Comparison of ENCODE assay signal across 8 mouse cellular contexts in genomic region chr16:91512161-91512787, GRCm38 (mm10). TPM values are rescaled to one million over a fixed set of nuclear protein-coding genes. Genes with fewer than 3 reads are reported as not detected.
DNase-seq lines count a peak whose midpoint lies in the region; ATAC-seq and TF ChIP-seq lines count a peak whose summit lies in the region.

No protein-coding gene starts in this region.

- 0 out of 2 replicates have a peak, but pooled peaks cover 3% of the 10 kb centered on the region for H3K36me3 ChIP-seq in E14TG2a.4 (ENCODE audit: insufficient read depth, low read length)
- peaks cover 17% of the 10 kb centered on the region for H3K36me3 ChIP-seq in heart, embryonic 10.5 days
- peaks cover 4% of the 10 kb centered on the region; the same call in 1 of the 2 replicates for H3K36me3 ChIP-seq in liver, postnatal 0 days (replicated peaks; ENCODE audit: insufficient read depth, low read length)
- H3K36me3 ChIP-seq in thymus, adult 2 months (ENCODE audit: control insufficient read depth, insufficient read depth, low read length): no peaks in the 10 kb centered on the region

- peak; percentile 84 for TF ChIP-seq CTCF in E14TG2a.4 (conservative IDR thresholded peaks at IDR 0.05; ENCODE audit: low read length)
- TF ChIP-seq CTCF in bone marrow macrophage, adult 2 months (IDR thresholded peaks at IDR 0.05; ENCODE audit: low read depth, low read length): peak; percentile 95
- TF ChIP-seq CTCF in embryonic fibroblast, embryonic 13.5 days (IDR thresholded peaks at IDR 0.05; ENCODE audit: borderline replicate concordance, insufficient read depth, low read length): peak; percentile 86; the same call in 1 of the 2 replicates
- peak; percentile 99 for TF ChIP-seq CTCF in liver, postnatal 0 days (IDR thresholded peaks at IDR 0.05; ENCODE audit: low read depth)
- peak; percentile 30; the same call in 1 of the 2 replicates for TF ChIP-seq CTCF in olfactory bulb, adult 2 months (IDR thresholded peaks at IDR 0.05; ENCODE audit: insufficient read depth, low read depth, low read length)
- TF ChIP-seq CTCF in thymus, adult 2 months (IDR thresholded peaks at IDR 0.05; ENCODE audit: borderline replicate concordance, control insufficient read depth, extremely low read depth, insufficient read depth, low read length, poor library complexity): peak; percentile 42; the same call in 1 of the 2 replicates

- DNase-seq in heart, embryonic 10.5 days (ENCODE audit: low spot score): peak; percentile 84
- DNase-seq in kidney, postnatal 25 days: peak; percentile 77 to 91
- peak; percentile 88 for DNase-seq in liver, postnatal 0 days
- DNase-seq in thymus, adult 2 months: peak; percentile 84

- peaks cover 12% of the 10 kb centered on the region; the same call in 1 of the 2 replicates for H3K27me3 ChIP-seq in E14TG2a.4 (ENCODE audit: insufficient read depth, low read length)
- H3K27me3 ChIP-seq in heart, embryonic 10.5 days (ENCODE audit: insufficient read depth, poor library complexity, severe bottlenecking): no peaks in the 10 kb centered on the region
- no peaks in the 10 kb centered on the region for H3K27me3 ChIP-seq in liver, postnatal 0 days (ENCODE audit: insufficient read depth, low read length)
- no peaks in the 10 kb centered on the region for H3K27me3 ChIP-seq in thymus, adult 2 months (ENCODE audit: control insufficient read depth, insufficient read depth, low read length)

- no peak overlapping the region for H3K27ac ChIP-seq in bone marrow macrophage, adult 2 months (ENCODE audit: insufficient read depth, low read depth, low read length)
- no peak overlapping the region for H3K27ac ChIP-seq in embryonic fibroblast, embryonic 13.5 days (ENCODE audit: insufficient read depth, low read length)
- no peak overlapping the region for H3K27ac ChIP-seq in heart, embryonic 10.5 days
- no peak overlapping the region for H3K27ac ChIP-seq in liver, postnatal 0 days (ENCODE audit: low read depth)
- H3K27ac ChIP-seq in olfactory bulb, adult 2 months (ENCODE audit: insufficient read depth, low read depth, low read length): no peak overlapping the region
- H3K27ac ChIP-seq in thymus, adult 2 months (ENCODE audit: control insufficient read depth, insufficient read depth, low read length): no peak overlapping the region

- no peak overlapping the region for H3K9ac ChIP-seq in liver, postnatal 0 days (replicated peaks)

- no peak overlapping the region for H3K4me3 ChIP-seq in E14TG2a.4 (replicated peaks; ENCODE audit: low read length)
- no peak overlapping the region for H3K4me3 ChIP-seq in bone marrow macrophage, adult 2 months (ENCODE audit: insufficient read depth, low read length)
- H3K4me3 ChIP-seq in embryonic fibroblast, embryonic 13.5 days (ENCODE audit: insufficient read depth, low read length): no peak overlapping the region
- no peak overlapping the region for H3K4me3 ChIP-seq in heart, embryonic 10.5 days
- H3K4me3 ChIP-seq in liver, postnatal 0 days (ENCODE audit: low read depth, low read length): no peak overlapping the region
- H3K4me3 ChIP-seq in olfactory bulb, adult 2 months (ENCODE audit: insufficient read depth, low read depth, low read length): no peak overlapping the region
- no peak overlapping the region for H3K4me3 ChIP-seq in thymus, adult 2 months (ENCODE audit: control insufficient read depth, insufficient read depth, low read length)

- ATAC-seq in liver, postnatal 0 days: peak; percentile 68

- peaks cover 10% of the 10 kb centered on the region for H3K4me1 ChIP-seq in E14TG2a.4 (replicated peaks; ENCODE audit: low read depth, low read length)
- peaks cover 9% of the 10 kb centered on the region for H3K4me1 ChIP-seq in bone marrow macrophage, adult 2 months (ENCODE audit: control insufficient read depth, insufficient read depth, low read length)
- no peaks in the 10 kb centered on the region for H3K4me1 ChIP-seq in embryonic fibroblast, embryonic 13.5 days (ENCODE audit: control insufficient read depth, insufficient read depth, low read length)
- no peaks in the 10 kb centered on the region for H3K4me1 ChIP-seq in heart, embryonic 10.5 days
- H3K4me1 ChIP-seq in liver, postnatal 0 days (ENCODE audit: insufficient read depth): peaks cover 2% of the 10 kb centered on the region; the same call in 1 of the 2 replicates
- no peaks in the 10 kb centered on the region for H3K4me1 ChIP-seq in olfactory bulb, adult 2 months (ENCODE audit: control insufficient read depth, insufficient read depth, low read length)
- peaks cover 6% of the 10 kb centered on the region; the same call in 1 of the 2 replicates for H3K4me1 ChIP-seq in thymus, adult 2 months (replicated peaks; ENCODE audit: control insufficient read depth, insufficient read depth, low read length)

- H3K9me3 ChIP-seq in E14TG2a.4 (ENCODE audit: low read length): no peaks in the 10 kb centered on the region
- H3K9me3 ChIP-seq in heart, embryonic 10.5 days: no peaks in the 10 kb centered on the region
- H3K9me3 ChIP-seq in liver, postnatal 0 days (ENCODE audit: low read length): no peaks in the 10 kb centered on the region

- no peak for TF ChIP-seq POLR2A in bone marrow macrophage, adult 2 months (IDR thresholded peaks at IDR 0.05; ENCODE audit: borderline replicate concordance, low read depth, low read length)
- TF ChIP-seq POLR2A in embryonic fibroblast, embryonic 13.5 days (IDR thresholded peaks at IDR 0.05; ENCODE audit: low read depth, low read length): no peak
- no peak for TF ChIP-seq POLR2A in olfactory bulb, adult 2 months (IDR thresholded peaks at IDR 0.05; ENCODE audit: insufficient read depth, low read depth, low read length)
- TF ChIP-seq POLR2A in thymus, adult 2 months (IDR thresholded peaks at IDR 0.05; ENCODE audit: control insufficient read depth, extremely low read depth, insufficient read depth, low read length, poor library complexity): no peak

- no peak overlapping the region for H3K4me2 ChIP-seq in liver, postnatal 0 days (ENCODE audit: low read depth, low read length)

- TF ChIP-seq EP300 in liver, postnatal 0 days (IDR thresholded peaks at IDR 0.05; ENCODE audit: low read depth): no peak

- WGBS in heart, embryonic 10.5 days: 37% methylated on average over 7 of the region's 7 CpGs
- 27% methylated on average over 7 of the region's 7 CpGs for WGBS in liver, postnatal 0 days (ENCODE audit: insufficient replicate concordance)
- 39% methylated on average over 7 of the region's 7 CpGs for WGBS in olfactory bulb, adult 2 months
- WGBS in thymus, adult 2 months: 48% methylated on average over 7 of the region's 7 CpGs

RNA-seq across cellular contexts. Expression of gene Ifnar1, which starts 27.2 kb away (rescaled TPM):
- 89.1 and 92.5 TPM in 2 replicates for polyA plus RNA-seq in bone marrow macrophage, adult 2 months (2012; ENCODE audit: insufficient read depth, insufficient read length, missing spikeins)
- 58.6 and 73.8 TPM in 2 replicates for polyA plus RNA-seq in embryonic fibroblast, embryonic 13.5 days (2011; ENCODE audit: insufficient read length, low read depth, missing spikeins)
- 43.2 and 43.9 TPM in 2 replicates for polyA plus RNA-seq in heart, embryonic 10.5 days (2016; fragmentation: Nextera tagmentation; extraction: Ambion mirVana)
- 16.3 and 16.6 TPM in 2 replicates for polyA plus RNA-seq in liver, postnatal 0 days (2015; fragmentation: Nextera tagmentation; extraction: Ambion mirVana)
- polyA plus RNA-seq in olfactory bulb, adult 2 months (2012; ENCODE audit: insufficient read depth, insufficient read length, low replicate concordance, missing spikeins): not detected in 2 replicates
- 47.0 and 49.1 TPM in 2 replicates for polyA plus RNA-seq in thymus, adult 2 months (2012; rRNA removed)

RNA-seq across cellular contexts. Expression of gene Ifngr2, which starts 34.6 kb away (rescaled TPM):
- polyA plus RNA-seq in bone marrow macrophage, adult 2 months (2012; ENCODE audit: insufficient read depth, insufficient read length, missing spikeins): 193 and 222 TPM in 2 replicates
- 85.7 and 104 TPM in 2 replicates for polyA plus RNA-seq in embryonic fibroblast, embryonic 13.5 days (2011; ENCODE audit: insufficient read length, low read depth, missing spikeins)
- 53.7 and 85.6 TPM in 2 replicates for polyA plus RNA-seq in heart, embryonic 10.5 days (2016; fragmentation: Nextera tagmentation; extraction: Ambion mirVana)
- polyA plus RNA-seq in liver, postnatal 0 days (2015; fragmentation: Nextera tagmentation; extraction: Ambion mirVana): 18.2 and 20.8 TPM in 2 replicates
- not detected in 2 replicates for polyA plus RNA-seq in olfactory bulb, adult 2 months (2012; ENCODE audit: insufficient read depth, insufficient read length, low replicate concordance, missing spikeins)
- 33.4 and 34.4 TPM in 2 replicates for polyA plus RNA-seq in thymus, adult 2 months (2012; rRNA removed)

Comparison
In these comparisons a context has a peak if more than half of its experiments do, and no peak if none do; other contexts are left out.
1. CTCF ChIP-seq: peak in every context shown above with its lines; median percentile 99 in liver, postnatal 0 days; 95 in bone marrow macrophage, adult 2 months; 86 in embryonic fibroblast, embryonic 13.5 days; 84 in E14TG2a.4; 42 in thymus, adult 2 months; 30 in olfactory bulb, adult 2 months.
2. RNA of gene Ifngr2, which starts 34.6 kb away (polyA plus RNA-seq): 193 to 222 TPM in bone marrow macrophage, adult 2 months, 85.7 to 104 TPM in embryonic fibroblast, embryonic 13.5 days, 53.7 to 85.6 TPM in heart, embryonic 10.5 days, 33.4 to 34.4 TPM in thymus, adult 2 months and 18.2 to 20.8 TPM in liver, postnatal 0 days; not detected in olfactory bulb, adult 2 months; every median in the first group is over 10 times any median in the second.
3. Peak in every context shown above with its lines, with median percentiles within 50 percentile points of each other: DNase-seq.